Mouse (Mus musculus) ES-E14 (cell line): Measurements from ENCODE around the gene Abhd11. TPM values are rescaled to one million over a fixed set of nuclear protein-coding genes. Genes with fewer than 3 reads are reported as not detected.
A peak's percentile ranks its signal among the peaks of the same experiment; 100 is the strongest.

Experiments
- DNase-seq: peaks from one replicate; pipeline ENCODE4 v3.0.0-alpha.2; 2013; ENCODE audit warnings: low read depth, low spot score
- H3K27ac ChIP-seq: 2 replicates; pipeline ENCODE4 v1.5.1; 2012; ENCODE audit warnings: low read depth, mild to moderate bottlenecking, low read length, moderate library complexity, mixed read lengths; ENCODE audit not compliant: poor library complexity, insufficient read depth, severe bottlenecking
- H3K36me3 ChIP-seq: 2 replicates; pipeline ENCODE4 v1.6.1; 2012; ENCODE audit warnings: mild to moderate bottlenecking, low read length, moderate library complexity, mixed read lengths; ENCODE audit not compliant: control insufficient read depth, poor library complexity, insufficient read depth, severe bottlenecking
- H3K4me1 ChIP-seq, 2 experiments: fragments of 150-350 bp in 1 of 2; sonication (generic) in 1 of 2; 2 replicates each; pipeline ENCODE4 v1.6.1; 2012; ENCODE audit warnings: low read length in 2 of 2, mild to moderate bottlenecking in 1 of 2, mixed read lengths in 1 of 2; ENCODE audit not compliant: control insufficient read depth in 2 of 2, insufficient read depth in 2 of 2, poor library complexity in 1 of 2
- H3K4me3 ChIP-seq, 2 experiments: fragments of 150-350 bp in 1 of 2; sonication (generic) in 1 of 2; 2 replicates each; pipeline ENCODE4 v1.5.1; 2012; ENCODE audit warnings: low read length in 2 of 2, low read depth in 1 of 2, mild to moderate bottlenecking in 1 of 2, mixed read lengths in 1 of 2; ENCODE audit not compliant: insufficient read depth in 1 of 2, poor library complexity in 1 of 2, severe bottlenecking in 1 of 2
- H3K9ac ChIP-seq: 2 replicates; pipeline ENCODE4 v1.6.1; 2012; ENCODE audit warnings: low read depth, mild to moderate bottlenecking, low read length, mixed read lengths; ENCODE audit not compliant: poor library complexity, insufficient read depth, severe bottlenecking
- H3K9me3 ChIP-seq: fragments of 150-350 bp; sonication (generic); 2 replicates; pipeline ENCODE4 v1.6.1; 2012; ENCODE audit warnings: low read depth, mild to moderate bottlenecking, low read length; ENCODE audit not compliant: control insufficient read depth, insufficient read depth
- CHD2 ChIP-seq: IDR thresholded peaks from 2 replicates; pipeline ENCODE4 v1.6.1; 2014; ENCODE audit warnings: mild to moderate bottlenecking, low read depth, low read length, inconsistent platforms
- HCFC1 ChIP-seq: IDR thresholded peaks from 2 replicates; pipeline ENCODE4 v1.6.1; 2012; ENCODE audit warnings: low read length, inconsistent platforms, borderline replicate concordance; ENCODE audit not compliant: insufficient read depth
- MAFK ChIP-seq: IDR thresholded peaks from 2 replicates; pipeline ENCODE4 v1.6.1; 2014; ENCODE audit warnings: mild to moderate bottlenecking, low read depth, low read length, inconsistent platforms; ENCODE audit not compliant: insufficient read depth
- ZC3H11A ChIP-seq: IDR thresholded peaks from 2 replicates; pipeline ENCODE4 v1.6.1; 2012; ENCODE audit warnings: low read depth, mild to moderate bottlenecking, inconsistent platforms, low read length, borderline replicate concordance
- ZNF384 ChIP-seq: IDR thresholded peaks from 2 replicates; pipeline ENCODE4 v1.6.1; 2012; ENCODE audit warnings: low read depth, low read length, inconsistent platforms
- in situ Hi-C, 2 experiments: fragments of 600-800 bp; cut with MboI; formaldehyde crosslinking; loops; one replicate each; pipeline ENCODE4 v1.15.1; 2025; ENCODE audit warnings: low sequenced_read_pairs in 2 of 2, inconsistent platforms in 1 of 2; ENCODE audit not compliant: unreplicated experiment in 2 of 2
- total RNA-seq: library from RNA; depleted of rRNA; stranded (reverse); fragments of 300-350 nt; gene quantifications from 2 replicates; pipeline ENCODE4 v1.2.3, GENCODE M21; 2012

Gene Abhd11
- total RNA-seq, 1 experiment, result 64.8 TPM

- DNase-seq, result peak; percentile 69
- H3K9me3 ChIP-seq, result no peaks in the 10 kb centered on the region
- H3K27ac ChIP-seq, result no peak overlapping the region
- TF ChIP-seq ZC3H11A (no peak), CHD2 (no peak), ZNF384 (no peak), MAFK (no peak), HCFC1 (no peak)
- peaks cover 9% of the 10 kb centered on the region; the same call in 1 of the 2 replicates for H3K36me3 ChIP-seq
- in situ Hi-C loops, result no loop called here
- no peak overlapping the region for H3K4me3 ChIP-seq
- H3K4me1 ChIP-seq, result peaks cover 0 to 16% of the 10 kb centered on the region in 2 experiments; a peak in 1 of 4 replicates
- no peak overlapping the region for H3K9ac ChIP-seq
Observed at GRCm38 (mm10) chr5:135015497-135015896, 6.5 kb downstream of the Abhd11 start.

GRCm38 (mm10) chr5:135016224-135016759 lies 7.3 kb downstream of the Abhd11 start:
- in situ Hi-C loops, result no loop called here
- DNase-seq, result no peak
- no peak overlapping the region for H3K4me3 ChIP-seq
- H3K9me3 ChIP-seq, result no peaks in the 10 kb centered on the region
- no peak overlapping the region for H3K27ac ChIP-seq
- TF ChIP-seq ZNF384 (no peak), CHD2 (no peak), MAFK (no peak), HCFC1 (no peak), ZC3H11A (no peak)
- H3K36me3 ChIP-seq, result peaks cover under 1% of the 10 kb centered on the region; the same call in 1 of the 2 replicates
- no peak overlapping the region for H3K9ac ChIP-seq
- H3K4me1 ChIP-seq, result peaks cover 0 to 8% of the 10 kb centered on the region in 2 experiments; a peak in 1 of 4 replicates

GRCm38 (mm10) chr5:135021814-135022213 lies 12.9 kb downstream of the Abhd11 start:
- no peaks in the 10 kb centered on the region for H3K9me3 ChIP-seq
- H3K9ac ChIP-seq, result no peak overlapping the region
- TF ChIP-seq ZNF384, result no peak
- no peak for TF ChIP-seq MAFK
- no peak for TF ChIP-seq ZC3H11A
- no peak for TF ChIP-seq HCFC1
- TF ChIP-seq CHD2, result no peak
- no peak overlapping the region for H3K27ac ChIP-seq
- no peak overlapping the region for H3K4me3 ChIP-seq
- no peak for DNase-seq
- H3K4me1 ChIP-seq, result peaks cover 0 to 9% of the 10 kb centered on the region in 2 experiments; a peak in 3 of 4 replicates
- H3K36me3 ChIP-seq, result no peaks in the 10 kb centered on the region
- in situ Hi-C loops, result no loop called here

- Histone ChIP-seq H3K9me3 (no peaks in the 10 kb centered on the region), H3K4me1 (peaks cover 0 to 5% of the 10 kb centered on the region in 2 experiments; a peak in 3 of 4 replicates), H3K4me3 (peak within 1 kb of the TSS; percentile 70 to 99), H3K27ac (no peak within 1 kb of the TSS), H3K36me3 (no peaks in the 10 kb centered on the region), H3K9ac (peak within 1 kb of the TSS; percentile 73)
- DNase-seq, result peak; percentile 89
- in situ Hi-C loops, result no loop called here
- no peak for TF ChIP-seq MAFK
- no peak for TF ChIP-seq HCFC1
- TF ChIP-seq ZC3H11A, result no peak
- TF ChIP-seq ZNF384, result no peak
- no peak for TF ChIP-seq CHD2
Observed at GRCm38 (mm10) chr5:135023344-135024173, 14.6 kb downstream of the Abhd11 start, which contains the start of gene Stx1a. Gene Stx1a, plus strand, starts transcription at chr5:135023482.
